Mouse (Mus musculus) midbrain, embryonic 14.5 days (tissue): ENCODE results near the gene Gm20388. TPM values are rescaled to one million over a fixed set of nuclear protein-coding genes. Genes with fewer than 3 reads are reported as not detected.
A peak's percentile ranks its signal among the peaks of the same experiment; 100 is the strongest.

ENCODE experiments used
- ATAC-seq: fragments of 200-750 bp; cut with Nextera tagmentation; 2 replicates; pipeline ENCODE4 v1.8.0; 2017; ENCODE audit warnings: moderate number of reproducible peaks, moderate library complexity; ENCODE audit not compliant: low FRiP score, low TSS enrichment
- DNase-seq: peaks from one replicate; pipeline ENCODE4 v3.0.0-alpha.2; 2015
- H3K27ac ChIP-seq: fragments of 300-500 bp; sonication (generic); replicated peaks from 2 replicates; pipeline ENCODE4 v1.5.1; 2014; ENCODE audit warnings: mild to moderate bottlenecking, low read depth, low read length, moderate library complexity
- H3K27me3 ChIP-seq: fragments of 300-500 bp; sonication (generic); 2 replicates; pipeline ENCODE4 v1.6.1; 2014; ENCODE audit warnings: low read length, control low read depth, mixed read lengths; ENCODE audit not compliant: control insufficient read depth, insufficient read depth
- H3K36me3 ChIP-seq: fragments of 300-500 bp; sonication (generic); 2 replicates; pipeline ENCODE4 v1.6.1; 2014; ENCODE audit warnings: low read length, control low read depth; ENCODE audit not compliant: control insufficient read depth, insufficient read depth
- H3K4me1 ChIP-seq: fragments of 300-500 bp; sonication (generic); 2 replicates; pipeline ENCODE4 v1.6.1; 2014; ENCODE audit warnings: mild to moderate bottlenecking, antibody characterized with exemption, low read length, control low read depth; ENCODE audit not compliant: control insufficient read depth, insufficient read depth
- H3K4me2 ChIP-seq: fragments of 300-500 bp; sonication (generic); 2 replicates; pipeline ENCODE4 v1.6.1; 2014; ENCODE audit warnings: mild to moderate bottlenecking, low read length, moderate library complexity
- H3K4me3 ChIP-seq: fragments of 300-500 bp; sonication (generic); replicated peaks from 2 replicates; pipeline ENCODE4 v1.5.1; 2014; ENCODE audit warnings: low read depth, low read length
- H3K9ac ChIP-seq: fragments of 300-500 bp; sonication (generic); replicated peaks from 2 replicates; pipeline ENCODE4 v1.6.1; 2014; ENCODE audit warnings: mild to moderate bottlenecking, low read length, moderate library complexity
- H3K9me3 ChIP-seq: fragments of 300-500 bp; sonication (generic); 2 replicates; pipeline ENCODE4 v1.6.1; 2016; ENCODE audit warnings: low read length, control low read depth, mixed read lengths; ENCODE audit not compliant: control insufficient read depth
- WGBS: fragments of 180-500 bp; shearing (Covaris S2); extraction: QIAGEN DNeasy Blood & Tissue Kit; methylation state at CpG from one replicate; pipeline ENCODE4 v1.1.7; 2014; 5-methylcytosine and 5-hydroxymethylcytosine counted together
- polyA plus RNA-seq: library from polyadenylated mRNA; unstranded; fragments of >200 nt; fragmentation: Nextera tagmentation; extraction: Ambion mirVana; gene quantifications from 2 replicates; pipeline ENCODE4 v1.2.1, GENCODE M21; 2014

Gm20388 gene
- polyA plus RNA-seq, 1 experiment from 2014 or later: 4.1 TPM

DNA sequence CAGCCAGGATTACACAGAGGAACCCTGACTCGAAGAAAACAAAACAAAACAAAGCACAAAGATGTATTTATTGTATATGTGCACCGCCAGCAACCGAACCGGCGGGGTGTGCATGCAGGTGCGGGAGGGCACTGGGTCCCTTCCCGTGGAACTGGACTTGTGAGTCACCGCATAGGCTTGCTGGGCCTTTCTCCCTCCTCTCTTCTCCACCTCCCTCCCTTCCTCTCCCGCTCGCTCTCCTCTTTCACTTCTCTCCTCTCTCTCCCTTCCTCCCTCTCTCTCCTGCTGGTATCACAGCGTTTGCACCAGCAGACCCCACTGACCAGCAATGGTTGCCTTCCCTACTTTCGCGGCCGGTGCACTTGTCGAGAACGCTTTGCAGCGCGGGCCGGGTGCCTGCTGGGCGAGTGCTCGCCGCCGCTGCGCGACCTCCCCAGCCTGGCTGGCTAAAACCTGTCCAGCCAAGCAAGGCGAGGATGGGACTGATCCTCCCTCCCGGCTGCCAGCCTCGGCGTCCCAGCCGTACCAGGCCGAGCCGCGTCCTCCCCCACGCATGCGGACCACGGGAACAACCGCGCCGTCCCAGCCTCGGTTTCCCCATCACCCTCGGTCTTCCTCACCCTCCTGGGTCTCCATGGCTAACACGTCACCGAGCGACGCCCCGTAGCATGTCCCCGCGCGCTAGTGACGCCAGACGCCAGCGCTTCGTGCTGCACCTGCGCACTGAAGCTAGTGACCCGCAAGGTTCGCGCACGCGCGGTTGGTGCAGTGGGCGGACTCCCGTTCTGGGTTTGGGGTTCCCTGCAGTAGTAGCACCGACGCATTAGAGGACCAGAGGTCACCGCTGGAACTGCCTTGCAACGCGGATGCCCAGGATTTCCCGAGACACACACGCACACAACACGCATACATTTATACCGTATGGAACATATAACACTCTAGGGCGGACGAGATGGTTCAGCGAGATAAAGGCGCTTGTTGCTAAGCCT, 1197.3 kb downstream of the Gm20388 start, which contains the start of gene Mthfsd:
Mthfsd (minus strand) TSS at position 725 of the 989 bp plus-strand sequence.
- H3K9ac ChIP-seq: peak within 1 kb of the TSS; percentile 79
- peak; percentile 100 for DNase-seq
- H3K9me3 ChIP-seq: no peaks in the 10 kb centered on the region
- peak within 1 kb of the TSS; percentile 85 for H3K27ac ChIP-seq
- ATAC-seq: peak; percentile 92
- peaks cover 6% of the 10 kb centered on the region for H3K4me1 ChIP-seq
- H3K4me2 ChIP-seq: peak within 1 kb of the TSS; percentile 81
- H3K27me3 ChIP-seq: peaks cover 8% of the 10 kb centered on the region
- H3K36me3 ChIP-seq: peaks cover 10% of the 10 kb centered on the region
- 1% methylated on average over 75 of the region's 75 CpGs for WGBS
- H3K4me3 ChIP-seq: peak within 1 kb of the TSS; percentile 72

DNA sequence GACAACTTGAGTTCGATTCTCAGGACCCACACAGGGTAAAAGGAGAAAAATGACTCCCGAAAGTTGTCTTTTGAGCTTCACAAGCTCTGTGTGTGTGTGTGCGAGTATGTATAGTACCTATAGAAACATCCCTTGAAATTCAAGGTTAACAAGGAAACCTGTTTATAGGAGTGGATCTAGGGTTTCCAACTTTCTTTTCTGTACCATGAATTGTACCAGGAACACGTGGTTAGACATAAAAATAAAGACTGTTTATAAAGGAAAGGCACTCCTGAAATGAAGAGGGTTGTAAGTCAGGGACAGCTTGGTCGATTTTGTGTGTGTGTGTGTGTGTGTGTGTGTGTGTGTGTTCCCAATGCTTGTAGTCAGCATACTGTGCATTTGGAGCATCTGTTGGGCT, 1198.0 kb downstream of the Gm20388 start:
- peak overlapping the region; percentile 30; the same call in 1 of the 2 replicates for H3K9ac ChIP-seq
- 10% methylated on average over 5 of the region's 5 CpGs for whole genome bisulfite sequencing
- ATAC-seq (no peak), DNase-seq (no peak)
- peaks cover 5% of the 10 kb centered on the region for H3K36me3 ChIP-seq
- H3K4me2 ChIP-seq: peak overlapping the region; percentile 81
- H3K9me3 ChIP-seq: no peaks in the 10 kb centered on the region
- H3K4me3 ChIP-seq: peak overlapping the region; percentile 72
- peaks cover 6% of the 10 kb centered on the region for H3K4me1 ChIP-seq
- peaks cover 11% of the 10 kb centered on the region for H3K27me3 ChIP-seq
- H3K27ac ChIP-seq: 0 out of 2 replicates have a peak overlapping the region, but pooled peaks have one; percentile 85

DNA sequence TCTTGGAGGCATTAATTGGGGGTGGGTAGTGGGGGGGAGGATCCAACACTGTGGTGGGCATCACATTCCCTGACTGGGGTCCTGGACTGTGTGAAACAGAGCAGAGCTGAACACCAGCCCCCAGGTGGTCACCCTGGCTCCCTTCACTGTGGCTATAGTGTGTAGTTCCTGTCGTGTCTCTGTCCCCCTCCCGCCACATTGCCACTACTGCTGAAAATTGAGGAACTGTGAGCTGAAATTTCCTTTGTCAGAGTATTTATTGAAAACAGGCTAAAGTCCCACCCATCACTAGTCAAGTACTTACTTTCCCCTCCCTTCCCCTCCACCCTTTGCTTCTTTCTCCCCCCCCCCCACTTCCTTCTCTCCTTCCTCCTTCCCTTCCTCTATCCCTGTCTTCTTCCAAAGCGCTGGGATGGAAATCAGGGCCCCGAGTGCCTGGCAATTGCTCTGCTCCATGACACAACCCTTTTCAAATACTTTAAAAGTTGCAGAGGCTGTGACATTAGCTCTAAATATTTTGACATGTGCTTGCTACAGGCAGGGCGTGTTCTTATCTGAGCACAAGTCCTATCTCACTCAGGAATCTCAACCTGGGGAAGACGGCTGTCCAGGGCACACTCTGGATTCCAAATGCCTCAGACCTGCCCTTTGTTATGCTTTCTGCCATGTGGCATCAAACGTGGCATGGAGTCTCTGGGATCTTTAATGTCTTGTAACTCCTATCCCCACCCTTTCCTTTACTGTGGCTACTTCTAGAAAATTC, 1200.7 kb downstream of the Gm20388 start:
- H3K9ac ChIP-seq: no peak overlapping the region
- WGBS: 53% methylated on average over 7 of the region's 7 CpGs
- peaks cover 38% of the 10 kb centered on the region for H3K27me3 ChIP-seq
- no peaks in the 10 kb centered on the region for H3K36me3 ChIP-seq
- H3K4me3 ChIP-seq: no peak overlapping the region
- H3K9me3 ChIP-seq: no peaks in the 10 kb centered on the region
- H3K27ac ChIP-seq: no peak overlapping the region
- peaks cover 7% of the 10 kb centered on the region for H3K4me1 ChIP-seq
- no peak for ATAC-seq
- DNase-seq: no peak
- H3K4me2 ChIP-seq: no peak overlapping the region

DNA sequence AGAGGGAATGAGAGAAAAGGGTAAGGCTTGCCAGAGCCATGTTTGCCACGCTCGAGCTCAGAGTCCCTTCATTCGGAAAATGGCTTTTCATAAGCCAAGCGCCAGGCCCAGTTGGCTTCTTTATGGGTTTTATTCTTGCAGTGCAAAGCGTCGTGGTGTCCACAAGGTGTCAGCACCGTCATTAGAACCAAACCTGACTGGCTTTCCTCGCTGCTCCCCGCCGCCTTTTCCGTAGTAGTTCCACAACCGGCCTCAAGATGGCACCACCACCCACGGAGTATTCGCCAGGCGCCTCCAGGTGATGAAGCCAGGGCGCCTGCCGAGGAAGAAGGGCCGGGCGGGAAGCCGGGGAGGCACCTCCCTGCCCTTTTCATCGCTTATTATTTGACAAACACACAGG, 1202.6 kb downstream of the Gm20388 start:
- ATAC-seq (peak; percentile 22; the same call in 1 of the 2 replicates), DNase-seq (peak; percentile 96)
- Histone ChIP-seq H3K9me3 (no peaks in the 10 kb centered on the region), H3K27ac (no peak overlapping the region), H3K36me3 (no peaks in the 10 kb centered on the region), H3K4me3 (no peak overlapping the region), H3K27me3 (peaks cover 57% of the 10 kb centered on the region), H3K4me2 (no peak overlapping the region), H3K4me1 (peaks cover 3% of the 10 kb centered on the region; the same call in 1 of the 2 replicates), H3K9ac (no peak overlapping the region)
- under 1% methylated on average over 21 of the region's 21 CpGs for WGBS

DNA sequence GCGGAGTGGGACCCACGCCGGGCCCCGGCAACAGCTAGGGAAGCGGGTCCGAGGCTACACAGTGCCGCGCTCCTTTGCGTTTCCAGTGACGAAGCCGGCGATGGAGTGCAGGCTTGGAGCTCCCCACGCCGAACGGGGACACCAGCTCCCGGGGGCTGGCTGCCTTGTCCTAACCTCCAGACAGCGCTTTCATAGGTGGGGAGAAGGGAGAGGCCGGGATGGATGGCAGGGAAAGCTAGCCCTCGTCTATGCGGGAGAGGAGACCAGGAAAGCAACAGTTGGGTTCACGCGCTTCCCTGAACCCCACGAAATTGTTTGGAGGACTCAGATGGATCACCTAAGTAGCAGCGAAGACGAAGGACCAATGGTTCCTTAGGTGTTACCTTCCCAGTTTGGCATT, 1204.5 kb downstream of the Gm20388 start:
- no peaks in the 10 kb centered on the region for H3K36me3 ChIP-seq
- H3K27me3 ChIP-seq: peaks cover 76% of the 10 kb centered on the region
- peaks cover 3% of the 10 kb centered on the region; the same call in 1 of the 2 replicates for H3K4me1 ChIP-seq
- DNase-seq: no peak
- no peak for ATAC-seq
- no peaks in the 10 kb centered on the region for H3K9me3 ChIP-seq
- H3K4me2 ChIP-seq: no peak overlapping the region
- WGBS: under 1% methylated on average over 25 of the region's 25 CpGs
- no peak overlapping the region for H3K27ac ChIP-seq
- no peak overlapping the region for H3K9ac ChIP-seq
- no peak overlapping the region for H3K4me3 ChIP-seq

DNA sequence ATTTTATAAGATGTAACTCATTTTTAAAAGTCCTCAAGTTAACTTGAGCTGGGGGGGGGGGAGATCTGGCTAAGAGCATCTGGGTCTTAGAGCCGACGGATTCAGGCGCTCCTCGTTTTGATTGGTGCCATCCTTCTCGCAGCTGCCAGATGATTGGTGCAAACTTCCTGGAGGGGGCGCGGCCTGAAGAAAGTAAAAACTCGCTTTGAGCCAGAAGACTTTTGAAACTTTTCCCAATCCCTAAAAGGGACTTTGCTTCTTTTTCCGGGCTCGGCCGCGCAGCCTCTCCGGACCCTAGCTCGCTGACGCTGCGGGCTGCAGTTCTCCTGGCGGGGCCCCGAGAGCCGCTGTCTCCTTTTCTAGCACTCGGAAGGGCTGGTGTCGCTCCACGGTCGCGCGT, 1205.3 kb downstream of the Gm20388 start, which contains the start of gene Foxc2:
Foxc2 (plus strand) TSS at position 224 of the 400 bp plus-strand sequence.
- H3K4me1 ChIP-seq: peaks cover 3% of the 10 kb centered on the region; the same call in 1 of the 2 replicates
- peak within 1 kb of the TSS; percentile 49 for H3K4me2 ChIP-seq
- 1% methylated on average over 25 of the region's 25 CpGs for WGBS
- peak within 1 kb of the TSS; percentile 28 for H3K4me3 ChIP-seq
- no peaks in the 10 kb centered on the region for H3K36me3 ChIP-seq
- DNase-seq (peak; percentile 85), ATAC-seq (no peak)
- H3K9ac ChIP-seq: 0 out of 2 replicates have a peak within 1 kb of the TSS, but pooled peaks have one; percentile 7
- H3K27ac ChIP-seq: no peak within 1 kb of the TSS
- H3K9me3 ChIP-seq: no peaks in the 10 kb centered on the region
- H3K27me3 ChIP-seq: peaks cover 84% of the 10 kb centered on the region

DNA sequence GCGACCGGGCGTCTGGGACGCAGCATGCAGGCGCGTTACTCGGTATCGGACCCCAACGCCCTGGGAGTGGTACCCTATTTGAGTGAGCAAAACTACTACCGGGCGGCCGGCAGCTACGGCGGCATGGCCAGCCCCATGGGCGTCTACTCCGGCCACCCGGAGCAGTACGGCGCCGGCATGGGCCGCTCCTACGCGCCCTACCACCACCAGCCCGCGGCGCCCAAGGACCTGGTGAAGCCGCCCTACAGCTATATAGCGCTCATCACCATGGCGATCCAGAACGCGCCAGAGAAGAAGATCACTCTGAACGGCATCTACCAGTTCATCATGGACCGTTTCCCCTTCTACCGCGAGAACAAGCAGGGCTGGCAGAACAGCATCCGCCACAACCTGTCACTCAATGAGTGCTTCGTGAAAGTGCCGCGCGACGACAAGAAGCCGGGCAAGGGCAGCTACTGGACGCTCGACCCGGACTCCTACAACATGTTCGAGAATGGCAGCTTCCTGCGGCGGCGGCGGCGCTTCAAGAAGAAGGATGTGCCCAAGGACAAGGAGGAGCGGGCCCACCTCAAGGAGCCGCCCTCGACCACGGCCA, 1206.0 kb downstream of the Gm20388 start:
- peaks cover 3% of the 10 kb centered on the region; the same call in 1 of the 2 replicates for H3K4me1 ChIP-seq
- H3K27ac ChIP-seq: no peak overlapping the region
- no peaks in the 10 kb centered on the region for H3K9me3 ChIP-seq
- no peak for DNase-seq
- 0 out of 2 replicates have a peak overlapping the region, but pooled peaks have one; percentile 7 for H3K9ac ChIP-seq
- H3K36me3 ChIP-seq: no peaks in the 10 kb centered on the region
- H3K4me2 ChIP-seq: peak overlapping the region; percentile 49
- WGBS: under 1% methylated on average over 55 of the region's 55 CpGs
- H3K4me3 ChIP-seq: peak overlapping the region; percentile 28
- 0 out of 2 replicates have a peak, but pooled peaks have one; percentile 8 for ATAC-seq
- H3K27me3 ChIP-seq: peaks cover 88% of the 10 kb centered on the region

DNA sequence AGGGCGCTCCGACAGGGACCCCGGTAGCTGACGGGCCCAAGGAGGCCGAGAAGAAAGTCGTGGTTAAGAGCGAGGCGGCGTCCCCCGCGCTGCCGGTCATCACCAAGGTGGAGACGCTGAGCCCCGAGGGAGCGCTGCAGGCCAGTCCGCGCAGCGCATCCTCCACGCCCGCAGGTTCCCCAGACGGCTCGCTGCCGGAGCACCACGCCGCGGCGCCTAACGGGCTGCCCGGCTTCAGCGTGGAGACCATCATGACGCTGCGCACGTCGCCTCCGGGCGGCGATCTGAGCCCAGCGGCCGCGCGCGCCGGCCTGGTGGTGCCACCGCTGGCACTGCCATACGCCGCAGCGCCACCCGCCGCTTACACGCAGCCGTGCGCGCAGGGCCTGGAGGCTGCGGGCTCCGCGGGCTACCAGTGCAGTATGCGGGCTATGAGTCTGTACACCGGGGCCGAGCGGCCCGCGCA, 1206.6 kb downstream of the Gm20388 start:
- Histone ChIP-seq H3K4me1 (peaks cover 3% of the 10 kb centered on the region; the same call in 1 of the 2 replicates), H3K36me3 (no peaks in the 10 kb centered on the region), H3K27ac (no peak overlapping the region), H3K4me3 (peak overlapping the region; percentile 28; the same call in 1 of the 2 replicates), H3K27me3 (peaks cover 88% of the 10 kb centered on the region), H3K9ac (no peak overlapping the region), H3K4me2 (peak overlapping the region; percentile 25; the same call in 1 of the 2 replicates), H3K9me3 (no peaks in the 10 kb centered on the region)
- under 1% methylated on average over 62 of the region's 62 CpGs for WGBS
- ATAC-seq: no peak
- peak; percentile 59 for DNase-seq
